Mouse (Mus musculus): ENCODE results near the gene Angptl8. TPM values are rescaled to one million over a fixed set of nuclear protein-coding genes. Genes with fewer than 3 reads are reported as not detected.

Angptl8 gene
- polyA plus RNA-seq, 2 experiments from 2014 or later: not detected

GRCm38 (mm10) chr9:21818125-21818524, 17.2 kb upstream of the Angptl8 start:
- no peak for ATAC-seq

- no peak for ATAC-seq
Measured at GRCm38 (mm10) chr9:21818561-21818960, 16.7 kb upstream of the Angptl8 start.

GRCm38 (mm10) chr9:21819181-21819729, 16.1 kb upstream of the Angptl8 start:
- ATAC-seq: no peak

GRCm38 (mm10) chr9:21820183-21820582, 15.1 kb upstream of the Angptl8 start:
- no peak for ATAC-seq

- ATAC-seq: no peak
Measured at GRCm38 (mm10) chr9:21822686-21823085, 12.6 kb upstream of the Angptl8 start.

GRCm38 (mm10) chr9:21823957-21824356, 11.4 kb upstream of the Angptl8 start:
- ATAC-seq: no peak

GRCm38 (mm10) chr9:21824366-21824765, 10.9 kb upstream of the Angptl8 start:
- ATAC-seq: no peak

- ATAC-seq: no peak
Measured at GRCm38 (mm10) chr9:21829834-21830460, 5.4 kb upstream of the Angptl8 start.

- no peak for ATAC-seq
Measured at GRCm38 (mm10) chr9:21830461-21830850, 4.9 kb upstream of the Angptl8 start.

GRCm38 (mm10) chr9:21830936-21831335, 4.4 kb upstream of the Angptl8 start:
- ATAC-seq: no peak

GRCm38 (mm10) chr9:21831558-21832240, 3.6 kb upstream of the Angptl8 start:
- no peak for ATAC-seq

- no peak for ATAC-seq
Measured at GRCm38 (mm10) chr9:21837690-21838089, 2.4 kb downstream of the Angptl8 start.

- ATAC-seq: peak; percentile 63
Measured at GRCm38 (mm10) chr9:21840115-21840787, 4.9 kb downstream of the Angptl8 start.

GRCm38 (mm10) chr9:21841340-21841739, 6.0 kb downstream of the Angptl8 start:
- ATAC-seq: no peak

- ATAC-seq: no peak
Measured at GRCm38 (mm10) chr9:21842391-21842790, 7.1 kb downstream of the Angptl8 start.

GRCm38 (mm10) chr9:21843086-21843485, 7.8 kb downstream of the Angptl8 start:
- no peak for ATAC-seq

- no peak for ATAC-seq
Measured at GRCm38 (mm10) chr9:21845381-21846080, 10.2 kb downstream of the Angptl8 start.

GRCm38 (mm10) chr9:21846755-21847341, 11.5 kb downstream of the Angptl8 start:
- ATAC-seq: no peak

- no peak for ATAC-seq
Measured at GRCm38 (mm10) chr9:21847425-21847824, 12.1 kb downstream of the Angptl8 start.

- no peak for ATAC-seq
Measured at GRCm38 (mm10) chr9:21847926-21848325, 12.6 kb downstream of the Angptl8 start.

- no peak for ATAC-seq
Measured at GRCm38 (mm10) chr9:21849691-21850677, 14.7 kb downstream of the Angptl8 start.
